Mouse (Mus musculus) intestine, embryonic 15.5 days (tissue): ENCODE results near the gene Ppm1d. TPM values are rescaled to one million over a fixed set of nuclear protein-coding genes. Genes with fewer than 3 reads are reported as not detected.

Experiments used
- ATAC-seq: fragments of 200-750 bp; cut with Nextera tagmentation; 2 replicates; pipeline ENCODE4 v1.8.0; 2017; ENCODE audit warnings: moderate TSS enrichment, moderate library complexity
- H3K27ac ChIP-seq: fragments of 300-500 bp; sonication (generic); 2 replicates; pipeline ENCODE4 v1.5.1; 2015; ENCODE audit warnings: mild to moderate bottlenecking, inconsistent platforms
- H3K27me3 ChIP-seq: fragments of 300-500 bp; sonication (generic); replicated peaks from 2 replicates; pipeline ENCODE4 v1.6.1; 2015; ENCODE audit warnings: inconsistent platforms
- H3K36me3 ChIP-seq: fragments of 300-500 bp; sonication (generic); 2 replicates; pipeline ENCODE4 v1.6.1; 2015; ENCODE audit warnings: inconsistent platforms
- H3K4me1 ChIP-seq: fragments of 300-500 bp; sonication (generic); replicated peaks from 2 replicates; pipeline ENCODE4 v1.6.1; 2015; ENCODE audit warnings: inconsistent platforms
- H3K4me2 ChIP-seq: fragments of 300-500 bp; sonication (generic); replicated peaks from 2 replicates; pipeline ENCODE4 v1.6.1; 2015; ENCODE audit warnings: mild to moderate bottlenecking, inconsistent platforms
- H3K4me3 ChIP-seq: fragments of 300-500 bp; sonication (generic); replicated peaks from 2 replicates; pipeline ENCODE4 v1.5.1; 2015; ENCODE audit warnings: inconsistent platforms
- H3K9ac ChIP-seq: fragments of 300-500 bp; sonication (generic); 2 replicates; pipeline ENCODE4 v1.6.1; 2015; ENCODE audit warnings: inconsistent platforms
- H3K9me3 ChIP-seq: fragments of 300-500 bp; sonication (generic); 2 replicates; pipeline ENCODE4 v1.6.1; 2016; ENCODE audit warnings: inconsistent platforms
- WGBS: fragments of 180-500 bp; shearing (Covaris S2); methylation state at CpG from one replicate; pipeline ENCODE4 v1.1.7; 2015; 5-methylcytosine and 5-hydroxymethylcytosine counted together
- polyA plus RNA-seq: library from polyadenylated mRNA; unstranded; fragments of >200 nt; fragmentation: Nextera tagmentation; extraction: Ambion mirVana; gene quantifications from 2 replicates; pipeline ENCODE4 v1.2.1, GENCODE M21; 2015

Gene Ppm1d
- polyA plus RNA-seq, 1 experiment from 2014 or later, result 13.8 TPM

DNA sequence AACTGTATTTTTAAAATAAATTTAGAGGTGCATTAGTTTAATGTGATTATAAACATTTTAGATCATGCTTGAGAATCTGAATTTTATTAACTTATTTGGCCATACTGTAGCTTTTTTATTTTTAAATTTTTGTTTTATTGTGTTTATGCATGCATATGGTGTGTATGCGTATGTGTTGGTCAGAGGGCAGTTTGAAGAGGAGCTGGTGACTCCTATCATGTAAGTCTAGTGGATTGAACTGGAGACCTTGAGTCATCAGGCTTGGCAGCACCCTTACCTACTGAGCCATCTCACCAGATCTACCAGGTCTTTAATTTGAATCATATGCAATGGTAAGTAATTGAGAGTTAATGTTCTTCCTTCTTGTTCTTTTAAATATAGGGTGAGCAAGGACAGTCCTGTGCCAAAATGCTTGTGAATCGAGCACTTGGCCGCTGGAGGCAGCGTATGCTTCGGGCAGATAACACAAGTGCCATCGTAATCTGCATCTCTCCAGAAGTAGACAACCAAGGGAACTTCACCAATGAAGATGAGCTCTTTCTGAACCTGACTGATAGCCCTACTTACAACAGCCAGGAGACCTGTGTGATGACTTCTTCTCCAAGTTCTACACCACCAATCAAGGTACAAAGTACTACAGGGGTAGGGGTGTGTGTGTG, 28.3 kb downstream of the Ppm1d start:
- H3K36me3 ChIP-seq, result peaks cover 14% of the 10 kb centered on the region; the same call in 1 of the 2 replicates
- H3K27me3 ChIP-seq, result no peaks in the 10 kb centered on the region
- H3K4me3 ChIP-seq, result no peak overlapping the region
- H3K9me3 ChIP-seq, result no peaks in the 10 kb centered on the region
- no peak overlapping the region for H3K27ac ChIP-seq
- 92% methylated on average over 6 of the region's 6 CpGs for WGBS
- no peak overlapping the region for H3K4me2 ChIP-seq
- ATAC-seq, result peak; percentile 71; the same call in 1 of the 2 replicates
- no peak overlapping the region for H3K9ac ChIP-seq
- no peaks in the 10 kb centered on the region for H3K4me1 ChIP-seq

DNA sequence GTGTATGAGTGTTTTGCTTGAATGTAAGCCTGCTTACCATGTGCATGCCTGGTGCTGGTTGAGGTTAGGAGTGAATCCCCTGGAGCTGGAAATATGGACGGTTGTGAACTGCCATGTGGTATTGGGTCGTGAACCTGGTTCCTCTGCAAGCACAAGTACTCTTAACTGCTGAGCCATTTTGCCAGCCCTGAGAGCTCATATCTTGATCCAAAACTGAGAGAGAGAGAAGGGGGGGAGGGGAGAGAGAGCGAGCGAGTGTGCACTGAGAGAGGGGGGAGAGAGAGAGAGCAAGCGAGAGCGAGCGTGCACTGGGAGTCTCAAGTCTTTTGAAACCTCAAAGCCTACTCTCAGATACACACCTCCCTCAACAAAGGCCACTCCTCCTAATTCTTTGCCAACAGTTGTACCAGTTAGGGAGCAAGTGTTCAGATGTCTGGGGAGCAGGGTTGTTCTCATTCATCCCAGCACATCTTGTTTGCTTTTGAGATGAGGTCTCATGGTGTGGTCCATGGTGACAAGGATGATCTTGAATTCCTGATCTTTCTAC, 29.1 kb downstream of the Ppm1d start:
- 91% methylated on average over 7 of the region's 7 CpGs for WGBS

DNA sequence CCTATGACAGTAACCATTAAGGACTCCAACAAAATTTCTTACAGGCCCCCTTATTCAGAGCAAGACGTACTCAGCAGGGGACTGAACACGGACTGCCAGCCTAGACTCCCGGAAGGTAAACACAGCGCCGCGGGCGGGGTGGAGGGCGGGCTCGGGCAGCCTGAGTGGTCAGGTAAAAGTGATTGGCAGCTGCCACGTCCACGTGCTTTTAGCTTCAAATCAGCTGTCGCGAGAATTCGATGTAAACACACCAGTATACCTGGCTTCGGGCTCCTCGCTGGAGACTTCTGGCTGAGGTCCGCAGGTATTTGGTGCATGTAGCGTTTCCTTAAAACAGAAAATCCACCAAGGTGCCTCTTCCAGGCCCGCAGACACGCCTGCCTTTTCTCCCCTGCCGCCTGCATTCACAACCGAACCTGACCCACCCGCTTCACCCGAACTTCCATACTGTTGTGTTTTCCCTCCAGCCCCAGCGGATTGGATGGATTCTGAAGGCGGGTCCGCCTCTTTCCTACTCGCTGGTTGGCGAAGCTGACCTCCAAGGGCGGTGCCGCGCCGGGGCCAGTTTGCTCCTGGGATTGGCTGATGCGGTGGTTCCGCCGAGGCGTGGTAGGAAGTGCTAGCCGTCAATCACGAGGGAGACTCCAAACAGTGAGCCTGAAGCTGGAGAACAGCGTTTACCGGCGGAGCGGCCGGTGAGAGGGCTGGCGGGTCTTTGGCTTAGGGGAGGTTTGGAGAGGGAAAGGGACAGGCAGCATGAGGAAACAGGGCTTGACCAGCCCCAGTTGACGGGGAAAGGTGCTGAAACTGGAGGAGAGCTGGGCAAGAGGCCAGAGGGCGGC, 41.7 kb downstream of the Ppm1d start, which contains the start of gene Bcas3:
TSS of gene Bcas3 (plus strand) at position 629 of the 842 bp plus-strand sequence.
- peak within 1 kb of the TSS; percentile 90 for H3K4me2 ChIP-seq
- H3K27me3 ChIP-seq, result no peaks in the 10 kb centered on the region
- H3K4me3 ChIP-seq, result peak within 1 kb of the TSS; percentile 87
- H3K27ac ChIP-seq, result peak within 1 kb of the TSS; percentile 59; the same call in 1 of the 2 replicates
- H3K9ac ChIP-seq, result peak within 1 kb of the TSS; percentile 87
- H3K4me1 ChIP-seq, result no peaks in the 10 kb centered on the region
- H3K9me3 ChIP-seq, result no peaks in the 10 kb centered on the region
- no peaks in the 10 kb centered on the region for H3K36me3 ChIP-seq
- WGBS, result under 1% methylated on average over 47 of the region's 47 CpGs
- ATAC-seq, result peak; percentile 100

More for the DNA sequence above, 29.1 kb downstream of the Ppm1d start:
- Histone ChIP-seq H3K27ac (no peak overlapping the region), H3K9me3 (no peaks in the 10 kb centered on the region), H3K4me3 (no peak overlapping the region), H3K4me1 (no peaks in the 10 kb centered on the region), H3K36me3 (peaks cover 14% of the 10 kb centered on the region; the same call in 1 of the 2 replicates), H3K27me3 (no peaks in the 10 kb centered on the region), H3K9ac (no peak overlapping the region), H3K4me2 (no peak overlapping the region)
- no peak for ATAC-seq

DNA sequence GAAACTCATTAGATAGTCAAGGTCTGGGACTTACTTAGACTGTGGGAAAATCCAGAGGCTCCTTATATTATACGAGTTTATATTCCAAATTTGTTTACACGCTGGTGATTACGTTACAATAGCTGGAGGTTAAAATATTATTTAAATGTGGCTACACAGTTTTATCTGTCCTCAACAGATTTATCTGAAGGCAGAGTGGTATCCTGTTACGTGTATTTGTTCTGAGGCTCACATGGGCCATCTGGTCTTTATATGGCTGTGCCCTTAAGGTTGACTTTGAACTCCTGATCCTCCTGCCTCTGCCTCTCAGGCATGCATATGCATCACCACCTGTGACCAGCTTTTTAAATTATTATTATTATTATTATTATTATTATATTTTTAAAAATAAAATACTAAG, 42.8 kb downstream of the Ppm1d start:
- H3K9me3 ChIP-seq, result no peaks in the 10 kb centered on the region
- H3K36me3 ChIP-seq, result no peaks in the 10 kb centered on the region
- no peaks in the 10 kb centered on the region for H3K27me3 ChIP-seq
- WGBS, result 58% methylated on average over 4 of the region's 4 CpGs
- no peak overlapping the region for H3K4me3 ChIP-seq
- H3K4me2 ChIP-seq, result peak overlapping the region; percentile 90
- no peak overlapping the region for H3K27ac ChIP-seq
- H3K9ac ChIP-seq, result 0 out of 2 replicates have a peak overlapping the region, but pooled peaks have one; percentile 87
- no peak for ATAC-seq
- H3K4me1 ChIP-seq, result no peaks in the 10 kb centered on the region

DNA sequence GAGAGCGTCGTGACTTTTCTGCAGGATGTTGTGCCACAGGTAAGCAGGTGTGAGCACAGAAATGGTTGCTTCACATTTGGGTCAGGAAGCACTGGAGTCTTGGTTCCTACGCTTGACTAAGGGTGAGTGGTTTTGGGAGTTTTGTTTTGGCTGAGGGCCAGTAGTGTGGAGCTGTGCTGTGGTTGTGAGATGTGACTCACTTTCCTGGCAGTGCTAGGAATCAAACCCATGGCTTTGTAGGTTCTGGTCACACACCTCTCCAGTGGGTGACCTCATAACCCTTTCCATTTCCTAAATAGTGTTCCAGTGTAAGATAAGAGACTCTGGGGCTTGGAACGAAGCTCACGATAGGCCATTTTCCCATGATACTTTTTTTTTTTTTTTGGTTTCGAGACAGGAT, 48.6 kb downstream of the Ppm1d start:
- no peaks in the 10 kb centered on the region for H3K9me3 ChIP-seq
- ATAC-seq, result no peak
- 0 out of 2 replicates have a peak, but pooled peaks cover 4% of the 10 kb centered on the region for H3K36me3 ChIP-seq
- WGBS, result 91% methylated on average over 6 of the region's 6 CpGs
- no peaks in the 10 kb centered on the region for H3K27me3 ChIP-seq
- H3K4me3 ChIP-seq, result no peak overlapping the region
- no peak overlapping the region for H3K27ac ChIP-seq
- H3K4me2 ChIP-seq, result no peak overlapping the region
- H3K9ac ChIP-seq, result no peak overlapping the region
- H3K4me1 ChIP-seq, result no peaks in the 10 kb centered on the region

DNA sequence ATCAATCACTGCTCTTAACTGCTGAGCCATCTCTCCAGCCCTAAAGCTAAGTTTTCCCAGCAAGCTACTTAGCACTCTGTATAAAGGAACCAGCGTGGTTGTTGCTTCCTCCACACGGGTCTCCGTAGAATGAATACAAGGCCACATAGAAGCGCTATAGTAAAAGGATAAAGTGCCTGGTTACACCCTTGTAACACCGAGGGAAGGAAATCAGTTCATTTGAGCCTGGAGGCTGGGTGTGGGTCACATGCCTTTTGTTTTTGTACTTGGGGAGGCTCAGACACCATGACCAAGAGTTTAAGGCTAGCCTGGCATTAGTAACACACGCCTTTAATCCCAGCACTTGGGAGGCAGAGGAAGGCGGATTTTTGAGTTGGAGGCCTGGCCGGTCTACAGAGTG, 50.6 kb downstream of the Ppm1d start:
- Histone ChIP-seq H3K9me3 (no peaks in the 10 kb centered on the region), H3K36me3 (0 out of 2 replicates have a peak, but pooled peaks cover 4% of the 10 kb centered on the region)

DNA sequence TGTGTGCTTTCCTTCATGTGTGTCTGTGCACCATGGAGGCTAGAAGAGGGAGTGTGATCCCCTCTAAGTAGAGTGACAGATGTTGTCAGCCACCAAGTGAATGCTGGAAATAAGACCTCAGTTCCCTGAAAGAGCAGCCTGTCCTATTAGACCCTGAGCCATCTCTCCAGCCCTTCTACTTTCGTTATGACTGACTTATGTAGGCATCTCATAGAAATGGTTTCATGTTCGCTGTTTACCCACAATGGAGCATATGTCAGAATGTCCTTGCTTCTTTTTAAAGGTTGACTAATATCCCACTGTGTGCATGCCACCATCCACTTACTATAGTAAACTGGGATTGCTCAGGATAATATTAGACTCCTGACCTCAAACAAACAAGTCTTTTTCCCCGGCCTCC, 55.1 kb downstream of the Ppm1d start:
- 87% methylated on average over 3 of the region's 3 CpGs for WGBS
- no peak overlapping the region for H3K9ac ChIP-seq

More for the DNA sequence above, 50.6 kb downstream of the Ppm1d start:
- Histone ChIP-seq H3K9ac (no peak overlapping the region), H3K27me3 (no peaks in the 10 kb centered on the region), H3K4me1 (no peaks in the 10 kb centered on the region), H3K27ac (no peak overlapping the region), H3K4me2 (no peak overlapping the region), H3K4me3 (no peak overlapping the region)
- ATAC-seq, result no peak
- 89% methylated on average over 8 of the region's 8 CpGs for whole genome bisulfite sequencing

DNA sequence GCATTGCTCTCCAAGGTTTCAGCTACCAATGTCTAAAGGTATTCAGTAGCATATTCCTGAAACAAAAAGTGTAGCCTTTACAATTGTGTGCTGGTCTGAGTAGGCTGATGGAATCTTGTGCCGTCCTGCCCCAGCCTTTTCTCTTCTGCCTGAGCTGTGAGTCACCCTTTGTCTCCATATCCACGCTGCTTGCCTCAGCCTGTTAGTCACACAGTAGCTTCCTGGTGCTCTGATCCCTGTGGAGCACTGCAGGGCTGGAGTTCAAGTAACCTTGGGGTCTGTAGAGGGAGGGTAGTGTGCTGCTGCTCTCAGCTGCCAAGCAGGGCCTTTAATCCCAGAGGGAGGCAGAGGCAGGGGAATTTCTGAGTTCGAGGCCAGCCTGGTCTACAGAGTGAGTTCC, 56.8 kb downstream of the Ppm1d start:
- H3K4me1 ChIP-seq, result no peaks in the 10 kb centered on the region
- 82% methylated on average over 3 of the region's 3 CpGs for WGBS
- no peaks in the 10 kb centered on the region for H3K27me3 ChIP-seq
- no peak overlapping the region for H3K27ac ChIP-seq
- no peak overlapping the region for H3K9ac ChIP-seq
- no peak overlapping the region for H3K4me2 ChIP-seq
- no peak overlapping the region for H3K4me3 ChIP-seq
- ATAC-seq, result no peak
- no peaks in the 10 kb centered on the region for H3K9me3 ChIP-seq
- 0 out of 2 replicates have a peak, but pooled peaks cover 4% of the 10 kb centered on the region for H3K36me3 ChIP-seq

More for the DNA sequence above, 55.1 kb downstream of the Ppm1d start:
- H3K36me3 ChIP-seq, result 0 out of 2 replicates have a peak, but pooled peaks cover 4% of the 10 kb centered on the region
- no peaks in the 10 kb centered on the region for H3K9me3 ChIP-seq
- no peak overlapping the region for H3K4me3 ChIP-seq
- no peak overlapping the region for H3K4me2 ChIP-seq
- H3K27me3 ChIP-seq, result no peaks in the 10 kb centered on the region
- H3K27ac ChIP-seq, result no peak overlapping the region
- no peak for ATAC-seq
- H3K4me1 ChIP-seq, result no peaks in the 10 kb centered on the region

DNA sequence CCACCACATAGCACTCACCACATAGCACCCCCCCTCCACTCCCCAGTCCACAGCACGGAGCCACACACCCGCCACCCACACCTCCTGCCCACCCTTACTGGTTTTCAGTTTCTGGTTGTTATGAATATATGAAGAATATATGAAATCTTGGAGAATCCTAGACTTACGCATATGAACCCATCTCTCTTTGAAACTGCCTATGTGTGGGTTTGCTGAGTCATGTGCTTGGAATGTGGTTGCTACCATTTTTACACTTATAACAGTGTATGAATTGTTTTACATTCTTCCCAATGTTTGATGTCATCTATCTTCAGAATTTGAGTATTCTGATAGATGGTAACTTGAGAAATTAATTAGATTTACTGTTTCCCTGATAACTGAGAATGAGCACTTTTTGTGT, 68.0 kb downstream of the Ppm1d start:
- ATAC-seq, result no peak
- Histone ChIP-seq H3K27me3 (no peaks in the 10 kb centered on the region), H3K9ac (no peak overlapping the region), H3K27ac (no peak overlapping the region), H3K4me3 (no peak overlapping the region), H3K4me1 (no peaks in the 10 kb centered on the region), H3K9me3 (no peaks in the 10 kb centered on the region), H3K4me2 (no peak overlapping the region), H3K36me3 (no peaks in the 10 kb centered on the region)
- WGBS, result 87% methylated on average over 3 of the region's 3 CpGs

DNA sequence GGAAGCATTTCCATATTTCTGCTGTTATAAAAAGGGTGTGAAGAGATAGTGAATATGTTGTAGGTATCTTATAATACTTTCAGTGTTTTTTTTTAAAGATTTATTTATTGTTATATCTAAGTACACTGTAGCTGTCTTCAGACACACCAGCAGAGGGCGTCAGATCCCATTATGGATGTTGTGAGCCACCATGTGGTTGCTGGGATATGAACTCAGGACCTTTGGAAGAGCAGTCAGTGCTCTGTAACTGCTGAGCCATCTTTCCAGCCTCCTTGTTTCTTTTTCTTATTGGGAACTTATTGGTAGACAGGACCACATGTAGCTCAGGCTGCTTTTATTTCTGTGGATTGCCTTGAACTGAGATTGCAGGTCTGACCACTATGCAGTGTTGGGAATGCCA, 69.0 kb downstream of the Ppm1d start:
- no peaks in the 10 kb centered on the region for H3K4me1 ChIP-seq
- 19% methylated on average over 1 of the region's 1 CpGs for WGBS
- H3K9me3 ChIP-seq, result no peaks in the 10 kb centered on the region
- no peak overlapping the region for H3K27ac ChIP-seq
- no peak overlapping the region for H3K4me3 ChIP-seq
- no peak overlapping the region for H3K9ac ChIP-seq
- no peak for ATAC-seq
- no peaks in the 10 kb centered on the region for H3K27me3 ChIP-seq
- no peak overlapping the region for H3K4me2 ChIP-seq
- H3K36me3 ChIP-seq, result no peaks in the 10 kb centered on the region

DNA sequence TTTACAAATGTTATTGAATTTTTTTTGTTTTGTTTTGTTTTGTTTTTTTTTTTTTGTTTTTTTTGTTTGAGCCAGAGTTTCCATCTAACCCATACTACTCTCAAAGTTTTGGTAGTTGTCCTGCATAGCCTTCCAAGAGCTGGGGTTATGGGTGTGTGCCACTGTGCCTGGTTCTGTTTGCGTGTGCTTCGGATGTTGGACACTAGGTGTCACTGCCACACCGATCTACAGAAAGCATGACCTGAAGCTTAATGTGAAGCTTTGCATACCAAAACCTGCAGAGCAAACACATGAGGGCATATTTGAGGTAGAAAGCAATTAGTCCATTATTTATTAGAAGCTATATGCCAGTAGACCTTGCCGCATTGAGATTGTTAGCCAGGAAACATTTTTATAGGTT, 71.0 kb downstream of the Ppm1d start:
- no peaks in the 10 kb centered on the region for H3K27me3 ChIP-seq
- 10% methylated on average over 4 of the region's 4 CpGs for WGBS
- ATAC-seq, result no peak
- H3K4me2 ChIP-seq, result no peak overlapping the region
- no peaks in the 10 kb centered on the region for H3K36me3 ChIP-seq
- H3K4me3 ChIP-seq, result no peak overlapping the region
- H3K9me3 ChIP-seq, result no peaks in the 10 kb centered on the region
- H3K9ac ChIP-seq, result no peak overlapping the region
- no peaks in the 10 kb centered on the region for H3K4me1 ChIP-seq
- H3K27ac ChIP-seq, result no peak overlapping the region
